ENCODE assay signal across 7 mouse cellular contexts in genomic region chr16:18220001-18220400, GRCm38 (mm10). TPM values are rescaled to one million over a fixed set of nuclear protein-coding genes. Genes with fewer than 3 reads are reported as not detected.
DNase-seq lines count a peak whose midpoint lies in the region; ATAC-seq and TF ChIP-seq lines count a peak whose summit lies in the region.

No protein-coding gene starts in this region.

- H3K9ac ChIP-seq in midbrain, embryonic 15.5 days: no peak overlapping the region
- no peak overlapping the region for H3K9ac ChIP-seq in limb, embryonic 13.5 days
- peak overlapping the region; percentile 23; the same call in 1 of the 2 replicates for H3K9ac ChIP-seq in stomach, postnatal 0 days (ENCODE audit: low read length)

- peaks cover 40% of the 10 kb centered on the region for H3K36me3 ChIP-seq in midbrain, embryonic 10.5 days
- H3K36me3 ChIP-seq in midbrain, embryonic 15.5 days (replicated peaks): peaks cover 28% of the 10 kb centered on the region
- peaks cover 39% of the 10 kb centered on the region for H3K36me3 ChIP-seq in limb, embryonic 13.5 days
- peaks cover 5% of the 10 kb centered on the region; the same call in 1 of the 2 replicates for H3K36me3 ChIP-seq in stomach, postnatal 0 days (ENCODE audit: control insufficient read depth, insufficient read depth, low read length)

- H3K4me3 ChIP-seq in midbrain, embryonic 10.5 days: no peak overlapping the region
- H3K4me3 ChIP-seq in midbrain, embryonic 15.5 days: no peak overlapping the region
- no peak overlapping the region for H3K4me3 ChIP-seq in limb, embryonic 13.5 days
- no peak overlapping the region for H3K4me3 ChIP-seq in stomach, postnatal 0 days (ENCODE audit: low read depth, low read length)

- TF ChIP-seq CTCF in brain, embryonic 14.5 days (IDR thresholded peaks at IDR 0.05; ENCODE audit: borderline replicate concordance, extremely low read depth, insufficient read depth, insufficient read length): no peak
- no peak for TF ChIP-seq CTCF in stomach, postnatal 0 days (IDR thresholded peaks at IDR 0.05; ENCODE audit: low read depth)

- H3K4me1 ChIP-seq in midbrain, embryonic 10.5 days: peaks cover 33% of the 10 kb centered on the region
- H3K4me1 ChIP-seq in midbrain, embryonic 15.5 days: peaks cover 25% of the 10 kb centered on the region
- peaks cover 27% of the 10 kb centered on the region for H3K4me1 ChIP-seq in limb, embryonic 13.5 days
- 0 out of 2 replicates have a peak, but pooled peaks cover 2% of the 10 kb centered on the region for H3K4me1 ChIP-seq in stomach, postnatal 0 days (replicated peaks; ENCODE audit: control insufficient read depth, insufficient read depth)

- H3K27ac ChIP-seq in midbrain, embryonic 10.5 days (replicated peaks): peak overlapping the region; percentile 42
- no peak overlapping the region for H3K27ac ChIP-seq in midbrain, embryonic 15.5 days
- peak overlapping the region; percentile 66; the same call in 1 of the 2 replicates for H3K27ac ChIP-seq in limb, embryonic 13.5 days
- H3K27ac ChIP-seq in stomach, postnatal 0 days (replicated peaks): no peak overlapping the region

- ATAC-seq in midbrain, embryonic 15.5 days (replicated peaks): no peak
- ATAC-seq in granulocyte monocyte progenitor cell, adult 5-6 weeks (replicated peaks; ENCODE audit: poor library complexity, severe bottlenecking): peak; percentile 47
- peak; percentile 83 for ATAC-seq in limb, embryonic 13.5 days (ENCODE audit: low FRiP score, low read depth)
- ATAC-seq in stomach, postnatal 0 days (ENCODE audit: low FRiP score, low TSS enrichment): peak; percentile 58

- no peaks in the 10 kb centered on the region for H3K9me3 ChIP-seq in midbrain, embryonic 10.5 days (replicated peaks)
- no peaks in the 10 kb centered on the region for H3K9me3 ChIP-seq in midbrain, embryonic 15.5 days
- no peaks in the 10 kb centered on the region for H3K9me3 ChIP-seq in limb, embryonic 13.5 days
- no peaks in the 10 kb centered on the region for H3K9me3 ChIP-seq in stomach, postnatal 0 days (ENCODE audit: control insufficient read depth, low read length)

- no peaks in the 10 kb centered on the region for H3K27me3 ChIP-seq in midbrain, embryonic 10.5 days (ENCODE audit: low read depth, poor library complexity, severe bottlenecking)
- no peaks in the 10 kb centered on the region for H3K27me3 ChIP-seq in midbrain, embryonic 15.5 days (replicated peaks)
- H3K27me3 ChIP-seq in limb, embryonic 13.5 days: no peaks in the 10 kb centered on the region
- H3K27me3 ChIP-seq in stomach, postnatal 0 days (ENCODE audit: control insufficient read depth, insufficient read depth, low read length): no peaks in the 10 kb centered on the region

- 65% methylated on average over 8 of the region's 8 CpGs for whole genome bisulfite sequencing in midbrain, embryonic 10.5 days
- 66% methylated on average over 8 of the region's 8 CpGs for WGBS in midbrain, embryonic 15.5 days
- WGBS in limb, embryonic 13.5 days: 40% methylated on average over 8 of the region's 8 CpGs
- 32% methylated on average over 8 of the region's 8 CpGs for WGBS in stomach, postnatal 0 days

- no peak for TF ChIP-seq POLR2A in brain, embryonic 14.5 days (IDR thresholded peaks at IDR 0.05; ENCODE audit: borderline replicate concordance, extremely low read depth, insufficient read depth, insufficient read length, poor library complexity, severe bottlenecking)

- no peak overlapping the region for H3K4me2 ChIP-seq in midbrain, embryonic 15.5 days
- no peak overlapping the region for H3K4me2 ChIP-seq in limb, embryonic 13.5 days (replicated peaks)
- no peak overlapping the region for H3K4me2 ChIP-seq in stomach, postnatal 0 days (replicated peaks; ENCODE audit: low read depth)

- TF ChIP-seq EP300 in stomach, postnatal 0 days (optimal IDR thresholded peaks at IDR 0.05): no peak

- DNase-seq in midbrain, embryonic 10.5 days (ENCODE audit: low spot score): no peak
- peak; percentile 50 for DNase-seq in brain, embryonic 14.5 days (ENCODE audit: low read depth)
- peak; percentile 49 for DNase-seq in stomach, postnatal 0 days (ENCODE audit: low spot score)
- DNase-seq in urinary bladder, adult 18-20 months (ENCODE audit: low spot score in 2 of 2): no peak

RNA-seq across cellular contexts. Expression of gene Ccdc188, which starts 2.3 kb away (rescaled TPM):
- polyA plus RNA-seq in midbrain, embryonic 10.5 days (2016; fragmentation: Nextera tagmentation; extraction: Ambion mirVana): not detected in 2 replicates
- 0.14 TPM in 1 of 2 replicates, not detected in the other for polyA plus RNA-seq in midbrain, embryonic 15.5 days (2015; fragmentation: Nextera tagmentation; extraction: Ambion mirVana)
- polyA plus RNA-seq in brain, embryonic 14.5 days (2012; rRNA removed): not detected in 2 replicates
- not detected in 2 replicates for total RNA-seq in granulocyte monocyte progenitor cell, adult 5-6 weeks (2014; fragmentation: Nextera tagmentation)
- total RNA-seq in granulocyte monocyte progenitor cell, adult 5-6 weeks (2017): not detected in 2 replicates
- polyA plus RNA-seq in limb, embryonic 13.5 days (2015; fragmentation: Nextera tagmentation; extraction: Ambion mirVana): not detected in 2 replicates
- polyA plus RNA-seq in stomach, postnatal 0 days (2015; fragmentation: Nextera tagmentation; extraction: Ambion mirVana): not detected in 2 replicates

RNA-seq across cellular contexts. Expression of gene Zdhhc8, which starts 14.9 kb away (rescaled TPM):
- 9.4 and 11.3 TPM in 2 replicates for polyA plus RNA-seq in midbrain, embryonic 10.5 days (2016; fragmentation: Nextera tagmentation; extraction: Ambion mirVana)
- polyA plus RNA-seq in midbrain, embryonic 15.5 days (2015; fragmentation: Nextera tagmentation; extraction: Ambion mirVana): 15.4 and 19.9 TPM in 2 replicates
- 60.4 and 69.0 TPM in 2 replicates for polyA plus RNA-seq in brain, embryonic 14.5 days (2012; rRNA removed)
- 9.7 and 11.4 TPM in 2 replicates for total RNA-seq in granulocyte monocyte progenitor cell, adult 5-6 weeks (2014; fragmentation: Nextera tagmentation)
- 2.3 and 3.6 TPM in 2 replicates for total RNA-seq in granulocyte monocyte progenitor cell, adult 5-6 weeks (2017)
- 18.7 and 21.2 TPM in 2 replicates for polyA plus RNA-seq in limb, embryonic 13.5 days (2015; fragmentation: Nextera tagmentation; extraction: Ambion mirVana)
- polyA plus RNA-seq in stomach, postnatal 0 days (2015; fragmentation: Nextera tagmentation; extraction: Ambion mirVana): 6.8 and 7.8 TPM in 2 replicates

RNA-seq across cellular contexts. Expression of gene Trmt2a, which starts 28.5 kb away (rescaled TPM):
- polyA plus RNA-seq in midbrain, embryonic 10.5 days (2016; fragmentation: Nextera tagmentation; extraction: Ambion mirVana): 127 and 132 TPM in 2 replicates
- polyA plus RNA-seq in midbrain, embryonic 15.5 days (2015; fragmentation: Nextera tagmentation; extraction: Ambion mirVana): 107 and 122 TPM in 2 replicates
- 83.5 and 111 TPM in 2 replicates for polyA plus RNA-seq in brain, embryonic 14.5 days (2012; rRNA removed)
- 153 and 177 TPM in 2 replicates for total RNA-seq in granulocyte monocyte progenitor cell, adult 5-6 weeks (2014; fragmentation: Nextera tagmentation)
- 99.7 and 109 TPM in 2 replicates for total RNA-seq in granulocyte monocyte progenitor cell, adult 5-6 weeks (2017)
- 111 and 113 TPM in 2 replicates for polyA plus RNA-seq in limb, embryonic 13.5 days (2015; fragmentation: Nextera tagmentation; extraction: Ambion mirVana)
- polyA plus RNA-seq in stomach, postnatal 0 days (2015; fragmentation: Nextera tagmentation; extraction: Ambion mirVana): 35.4 and 39.8 TPM in 2 replicates

RNA-seq across cellular contexts. Expression of gene Ranbp1, which starts 28.5 kb away (rescaled TPM):
- polyA plus RNA-seq in midbrain, embryonic 10.5 days (2016; fragmentation: Nextera tagmentation; extraction: Ambion mirVana): 1,186 and 1,334 TPM in 2 replicates
- polyA plus RNA-seq in midbrain, embryonic 15.5 days (2015; fragmentation: Nextera tagmentation; extraction: Ambion mirVana): 334 and 360 TPM in 2 replicates
- polyA plus RNA-seq in brain, embryonic 14.5 days (2012; rRNA removed): 177 and 190 TPM in 2 replicates
- total RNA-seq in granulocyte monocyte progenitor cell, adult 5-6 weeks (2014; fragmentation: Nextera tagmentation): 485 and 506 TPM in 2 replicates
- 446 and 556 TPM in 2 replicates for total RNA-seq in granulocyte monocyte progenitor cell, adult 5-6 weeks (2017)
- 641 and 645 TPM in 2 replicates for polyA plus RNA-seq in limb, embryonic 13.5 days (2015; fragmentation: Nextera tagmentation; extraction: Ambion mirVana)
- 236 and 273 TPM in 2 replicates for polyA plus RNA-seq in stomach, postnatal 0 days (2015; fragmentation: Nextera tagmentation; extraction: Ambion mirVana)

RNA-seq across cellular contexts. Expression of gene Gm49776, which starts 38.1 kb away (rescaled TPM):
- polyA plus RNA-seq in midbrain, embryonic 10.5 days (2016; fragmentation: Nextera tagmentation; extraction: Ambion mirVana): 1.9 and 2.2 TPM in 2 replicates
- 5.1 TPM in 1 of 2 replicates, not detected in the other for polyA plus RNA-seq in midbrain, embryonic 15.5 days (2015; fragmentation: Nextera tagmentation; extraction: Ambion mirVana)
- 0.14 TPM in 1 of 2 replicates, not detected in the other for polyA plus RNA-seq in brain, embryonic 14.5 days (2012; rRNA removed)
- total RNA-seq in granulocyte monocyte progenitor cell, adult 5-6 weeks (2014; fragmentation: Nextera tagmentation): 2.1 TPM in 1 of 2 replicates, not detected in the other
- not detected in 2 replicates for total RNA-seq in granulocyte monocyte progenitor cell, adult 5-6 weeks (2017)
- 3.5 TPM in 1 of 2 replicates, not detected in the other for polyA plus RNA-seq in limb, embryonic 13.5 days (2015; fragmentation: Nextera tagmentation; extraction: Ambion mirVana)
- polyA plus RNA-seq in stomach, postnatal 0 days (2015; fragmentation: Nextera tagmentation; extraction: Ambion mirVana): 0.67 and 1.8 TPM in 2 replicates

Comparison
In these comparisons a context has a peak if more than half of its experiments do, and no peak if none do; other contexts are left out.
1. H3K27ac ChIP-seq: peak in midbrain, embryonic 10.5 days (single experiment) and limb, embryonic 13.5 days (single experiment); none in midbrain, embryonic 15.5 days (single experiment) and stomach, postnatal 0 days (single experiment).
2. DNase-seq: peak in brain, embryonic 14.5 days (single experiment) and stomach, postnatal 0 days (single experiment); none in midbrain, embryonic 10.5 days (single experiment) and urinary bladder, adult 18-20 months (0 of 2).